Mouse (Mus musculus) stomach, embryonic 14.5 days (tissue): Measurements from ENCODE around the gene Uty. TPM values are rescaled to one million over a fixed set of nuclear protein-coding genes. Genes with fewer than 3 reads are reported as not detected.

Experiments
- ATAC-seq: fragments of 200-750 bp; cut with Nextera tagmentation; 2 replicates; pipeline ENCODE4 v1.8.0; 2017; ENCODE audit warnings: low read depth, moderate TSS enrichment; ENCODE audit not compliant: insufficient number of reproducible peaks, insufficient read depth, low FRiP score
- H3K27ac ChIP-seq: fragments of 300-500 bp; sonication (generic); 2 replicates; pipeline ENCODE4 v1.5.1; 2014; ENCODE audit warnings: mild to moderate bottlenecking, low read length, moderate library complexity, mixed read lengths
- H3K27me3 ChIP-seq: fragments of 300-500 bp; sonication (generic); 2 replicates; pipeline ENCODE4 v1.6.1; 2014; ENCODE audit warnings: low read length, control low read depth, mixed read lengths; ENCODE audit not compliant: control insufficient read depth, insufficient read depth
- H3K36me3 ChIP-seq: fragments of 300-500 bp; sonication (generic); 2 replicates; pipeline ENCODE4 v1.6.1; 2014; ENCODE audit warnings: mild to moderate bottlenecking, control low read depth, low read length, moderate library complexity, mixed read lengths; ENCODE audit not compliant: control insufficient read depth, insufficient read depth
- H3K4me1 ChIP-seq: fragments of 300-500 bp; sonication (generic); 2 replicates; pipeline ENCODE4 v1.6.1; 2014; ENCODE audit warnings: low read length, control low read depth, mixed read lengths; ENCODE audit not compliant: control insufficient read depth, insufficient read depth
- H3K4me2 ChIP-seq: fragments of 300-500 bp; sonication (generic); replicated peaks from 2 replicates; pipeline ENCODE4 v1.6.1; 2014; ENCODE audit warnings: low read depth, low read length, control low read depth
- H3K4me3 ChIP-seq: fragments of 300-500 bp; sonication (generic); 2 replicates; pipeline ENCODE4 v1.5.1; 2014; ENCODE audit warnings: low read depth, low read length, control low read depth
- H3K9ac ChIP-seq: fragments of 300-500 bp; sonication (generic); replicated peaks from 2 replicates; pipeline ENCODE4 v1.6.1; 2014; ENCODE audit warnings: low read depth, mild to moderate bottlenecking, control low read depth, low read length, moderate library complexity, mixed read lengths
- H3K9me3 ChIP-seq: fragments of 300-500 bp; sonication (generic); 2 replicates; pipeline ENCODE4 v1.6.1; 2016; ENCODE audit warnings: low read depth, low read length, control low read depth; ENCODE audit not compliant: control insufficient read depth
- WGBS: fragments of 180-500 bp; shearing (Covaris S2); extraction: QIAGEN DNeasy Blood & Tissue Kit; methylation state at CpG from one replicate; pipeline ENCODE4 v1.1.7; 2014; 5-methylcytosine and 5-hydroxymethylcytosine counted together
- polyA plus RNA-seq: library from polyadenylated mRNA; unstranded; fragments of >200 nt; fragmentation: Nextera tagmentation; extraction: Ambion mirVana; gene quantifications from 2 replicates; pipeline ENCODE4 v1.2.1, GENCODE M21; 2014

Gene Uty
- polyA plus RNA-seq, result 30.2 TPM in 1 of 2 replicates, not detected in the other

DNA sequence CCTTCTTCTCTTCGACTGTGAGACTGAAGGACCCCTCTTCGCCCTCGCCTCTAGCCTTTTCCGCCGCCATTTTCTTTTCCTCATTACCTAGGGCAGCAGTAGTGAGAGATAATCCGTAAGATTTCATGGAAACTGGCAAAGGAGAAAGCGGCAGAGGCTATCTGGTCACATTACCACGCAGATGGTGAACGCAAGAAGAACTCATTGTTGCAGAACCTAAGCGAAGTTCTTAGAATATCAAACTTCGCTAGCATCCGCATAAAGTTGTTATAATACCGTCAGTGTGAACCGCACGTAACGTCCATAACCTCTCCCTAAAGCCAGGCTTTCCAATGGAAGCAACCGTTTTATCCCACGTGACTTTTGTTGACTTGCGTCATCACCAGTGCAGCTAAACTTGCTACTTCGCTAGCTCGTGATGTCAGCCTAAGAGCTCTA is at the start of gene Uty:
Gene Uty (minus strand): TSS at position 334 of the 438 bp plus-strand sequence.
- Histone ChIP-seq H3K4me2 (no peak within 1 kb of the TSS), H3K27me3 (no peaks in the 10 kb centered on the region), H3K27ac (peak within 1 kb of the TSS; percentile 66; the same call in 1 of the 2 replicates), H3K9me3 (no peaks in the 10 kb centered on the region), H3K4me1 (no peaks in the 10 kb centered on the region), H3K4me3 (peak within 1 kb of the TSS; percentile 35), H3K9ac (peak within 1 kb of the TSS; percentile 25; the same call in 1 of the 2 replicates), H3K36me3 (no peaks in the 10 kb centered on the region)
- ATAC-seq, result peak; percentile 96
- WGBS, result 0% methylated on average over 20 of the region's 21 CpGs

DNA sequence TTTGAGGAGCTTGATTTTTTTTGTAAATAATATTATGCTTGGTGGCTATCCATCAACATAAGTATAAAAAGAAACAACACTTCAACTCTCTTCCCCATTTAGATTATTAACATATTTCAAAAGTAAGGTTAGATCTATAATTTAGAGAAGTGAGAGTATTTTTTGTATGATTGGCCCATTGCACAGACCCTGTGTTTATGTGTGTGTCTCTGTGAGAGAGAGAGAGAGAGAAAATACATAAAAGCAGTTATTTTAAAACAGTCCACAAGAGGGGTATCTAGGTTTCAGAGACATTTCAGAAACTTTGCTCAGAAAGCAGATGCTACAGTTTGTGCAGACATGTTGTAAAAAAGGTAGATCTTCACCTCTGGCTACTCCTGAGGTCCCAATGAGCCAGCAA is 48.1 kb upstream of the Uty start:
- no peak for ATAC-seq
- H3K4me1 ChIP-seq, result no peaks in the 10 kb centered on the region
- no peak overlapping the region for H3K27ac ChIP-seq
- H3K4me3 ChIP-seq, result no peak overlapping the region
- no peaks in the 10 kb centered on the region for H3K27me3 ChIP-seq
- H3K9ac ChIP-seq, result no peak overlapping the region
- no peaks in the 10 kb centered on the region for H3K9me3 ChIP-seq
- no peaks in the 10 kb centered on the region for H3K36me3 ChIP-seq
- no peak overlapping the region for H3K4me2 ChIP-seq

DNA sequence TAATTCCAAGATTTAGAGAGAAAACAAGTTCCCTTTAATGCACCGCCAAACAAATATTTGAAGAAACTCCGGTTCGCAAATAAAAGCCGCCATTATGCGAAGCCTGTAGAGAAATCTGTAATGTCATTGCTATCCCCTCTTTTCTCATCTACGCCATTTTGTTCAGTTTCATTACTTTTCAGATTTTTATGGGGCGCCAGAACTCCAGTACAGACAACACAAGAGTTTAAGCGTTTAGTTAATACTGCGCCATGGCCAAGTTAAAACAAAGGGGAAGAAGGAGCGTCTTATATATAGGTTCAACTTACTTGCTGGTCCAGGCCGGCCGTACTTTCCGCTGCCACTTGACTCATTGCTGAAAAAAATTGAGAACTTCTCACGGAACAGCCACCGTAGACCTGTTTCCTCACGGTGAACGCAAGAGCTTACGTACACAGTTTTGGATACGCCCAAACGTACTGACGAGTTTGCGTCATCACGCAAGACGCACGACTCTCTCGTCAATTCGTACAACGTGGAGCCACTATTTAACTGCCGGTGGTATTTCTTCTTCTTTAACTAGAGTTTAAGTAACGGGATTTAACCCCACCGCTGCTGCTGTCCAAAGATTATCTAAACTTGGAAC is 40.7 kb upstream of the Uty start, which contains the start of gene Ddx3y:
Gene Ddx3y (minus strand): TSS at position 459 of the 625 bp plus-strand sequence.
- peak; percentile 92 for ATAC-seq
- 5% methylated on average over 29 of the region's 31 CpGs for WGBS
- no peak within 1 kb of the TSS for H3K4me2 ChIP-seq
- peak within 1 kb of the TSS; percentile 55; the same call in 1 of the 2 replicates for H3K27ac ChIP-seq
- H3K9ac ChIP-seq, result peak within 1 kb of the TSS; percentile 28; the same call in 1 of the 2 replicates
- H3K4me3 ChIP-seq, result peak within 1 kb of the TSS; percentile 35
- no peaks in the 10 kb centered on the region for H3K36me3 ChIP-seq
- H3K9me3 ChIP-seq, result no peaks in the 10 kb centered on the region
- H3K4me1 ChIP-seq, result no peaks in the 10 kb centered on the region
- no peaks in the 10 kb centered on the region for H3K27me3 ChIP-seq

DNA sequence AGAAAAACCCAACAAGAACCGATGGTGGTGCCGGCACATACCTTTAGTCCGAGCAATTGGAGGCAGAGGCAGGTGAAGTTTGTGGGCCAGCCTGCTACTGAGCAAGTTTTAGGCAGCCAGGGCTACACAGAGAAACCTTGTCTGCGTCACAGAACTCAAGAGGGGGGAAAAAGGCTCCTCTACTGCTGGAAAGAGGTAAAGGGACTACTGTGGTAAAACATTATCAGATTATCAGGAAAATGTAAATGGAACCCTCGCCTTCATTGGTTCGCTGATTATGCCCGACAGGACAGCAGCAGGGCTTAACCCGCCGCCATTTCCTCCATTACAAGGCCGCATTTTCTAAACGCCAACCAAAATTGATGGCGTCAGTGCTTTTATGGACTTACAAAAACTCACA is 40.2 kb upstream of the Uty start:
- 2% methylated on average over 11 of the region's 12 CpGs for WGBS
- Histone ChIP-seq H3K27ac (peak overlapping the region; percentile 55; the same call in 1 of the 2 replicates), H3K27me3 (no peaks in the 10 kb centered on the region), H3K4me3 (peak overlapping the region; percentile 35), H3K36me3 (no peaks in the 10 kb centered on the region), H3K9ac (peak overlapping the region; percentile 28; the same call in 1 of the 2 replicates), H3K4me1 (no peaks in the 10 kb centered on the region), H3K9me3 (no peaks in the 10 kb centered on the region), H3K4me2 (no peak overlapping the region)
- no peak for ATAC-seq

DNA sequence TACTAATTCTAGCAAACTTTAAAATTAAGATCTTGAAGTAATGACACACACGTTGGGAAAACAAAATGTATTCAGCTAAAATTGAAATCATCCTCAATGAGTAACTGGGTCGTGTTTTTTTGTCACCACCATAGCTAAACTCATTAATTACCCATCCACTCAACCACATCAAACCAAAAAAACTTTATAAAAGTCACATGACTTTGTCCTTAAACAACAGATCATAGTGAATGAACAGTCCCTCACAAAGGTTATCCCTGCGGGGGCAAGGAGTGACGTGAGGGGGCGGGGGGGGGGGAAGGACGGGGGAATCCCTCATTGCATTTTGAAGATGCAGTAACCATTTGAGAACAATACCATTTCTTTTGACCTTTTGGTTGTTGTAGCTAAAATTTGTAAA is 558 bp upstream of the Uty start:
- Histone ChIP-seq H3K27me3 (no peaks in the 10 kb centered on the region), H3K4me2 (no peak overlapping the region), H3K36me3 (no peaks in the 10 kb centered on the region), H3K4me1 (no peaks in the 10 kb centered on the region), H3K9ac (no peak overlapping the region), H3K4me3 (peak overlapping the region; percentile 35; the same call in 1 of the 2 replicates), H3K9me3 (no peaks in the 10 kb centered on the region), H3K27ac (no peak overlapping the region)
- WGBS, result 44% methylated on average over 3 of the region's 6 CpGs
- ATAC-seq, result no peak

DNA sequence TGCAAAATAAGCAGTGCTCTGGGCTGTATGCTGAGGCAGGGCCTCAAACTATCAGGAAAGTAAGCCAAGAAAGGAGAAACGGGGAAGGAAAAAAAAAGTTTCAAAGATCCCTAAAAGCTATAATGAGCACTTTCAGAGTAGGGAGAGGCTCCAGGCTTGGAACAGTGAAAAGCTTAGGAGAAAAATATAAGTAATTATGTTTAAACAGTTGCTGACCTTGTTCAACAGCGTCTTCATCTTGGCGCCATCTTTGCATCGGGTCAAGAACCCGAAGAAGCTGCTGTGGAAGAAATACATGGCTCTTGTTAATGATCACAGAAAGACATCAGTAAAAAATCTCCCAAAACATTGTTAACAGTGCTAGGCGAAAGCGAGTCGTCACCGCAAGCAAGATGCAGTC is 619 bp downstream of the Uty start:
- 11% methylated on average over 7 of the region's 9 CpGs for WGBS
- ATAC-seq, result no peak
- peak overlapping the region; percentile 25; the same call in 1 of the 2 replicates for H3K9ac ChIP-seq

DNA sequence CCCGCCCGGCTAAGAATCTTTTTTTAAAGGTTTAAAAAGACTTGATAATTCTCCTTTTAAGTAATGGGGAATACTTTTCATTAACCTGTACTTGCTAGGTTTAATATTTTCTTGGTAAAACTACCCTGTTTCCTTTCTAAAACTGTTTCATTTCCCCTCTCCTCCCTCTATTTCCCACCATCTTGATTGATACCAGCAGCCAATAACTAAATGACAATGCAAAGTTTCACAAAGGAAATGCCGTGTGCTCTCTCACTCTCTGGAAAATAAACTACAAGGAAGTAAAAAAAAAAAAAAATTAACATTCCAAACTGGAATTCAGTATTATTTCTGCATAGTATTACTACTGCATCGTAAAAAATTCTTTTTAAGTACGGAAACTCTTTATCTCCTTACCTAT is 1.1 kb downstream of the Uty start:
- Histone ChIP-seq H3K9ac (0 out of 2 replicates have a peak overlapping the region, but pooled peaks have one; percentile 25), H3K27me3 (no peaks in the 10 kb centered on the region), H3K4me2 (no peak overlapping the region), H3K27ac (no peak overlapping the region), H3K9me3 (no peaks in the 10 kb centered on the region), H3K36me3 (no peaks in the 10 kb centered on the region), H3K4me1 (no peaks in the 10 kb centered on the region), H3K4me3 (peak overlapping the region; percentile 35)
- WGBS, result 48% methylated on average over 5 of the region's 5 CpGs
- no peak for ATAC-seq

More for the DNA sequence above, 619 bp downstream of the Uty start:
- no peaks in the 10 kb centered on the region for H3K4me1 ChIP-seq
- H3K9me3 ChIP-seq, result no peaks in the 10 kb centered on the region
- peak overlapping the region; percentile 35 for H3K4me3 ChIP-seq
- no peak overlapping the region for H3K4me2 ChIP-seq
- H3K27ac ChIP-seq, result peak overlapping the region; percentile 66; the same call in 1 of the 2 replicates
- H3K27me3 ChIP-seq, result no peaks in the 10 kb centered on the region
- H3K36me3 ChIP-seq, result no peaks in the 10 kb centered on the region

DNA sequence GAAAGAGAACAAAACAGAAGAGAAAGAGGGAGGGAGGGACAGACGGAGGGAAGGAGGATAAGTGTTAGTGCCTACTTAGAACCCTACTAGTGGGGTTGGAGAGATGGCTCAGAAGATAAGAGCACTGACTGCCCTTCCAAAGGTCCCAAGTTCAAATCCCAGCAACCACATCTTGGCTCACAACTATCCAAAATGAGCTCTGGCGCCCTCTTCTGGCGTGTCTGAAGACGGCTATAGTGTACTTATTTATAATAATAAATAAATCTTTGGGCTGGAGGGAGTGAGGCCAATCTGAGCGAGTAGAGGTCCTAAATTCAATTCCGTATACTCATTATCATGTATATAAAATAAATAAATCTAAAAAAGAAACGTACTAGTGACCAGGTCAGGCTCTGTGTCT is 25.6 kb downstream of the Uty start:
- no peak overlapping the region for H3K4me3 ChIP-seq
- WGBS, result 95% methylated on average over 3 of the region's 7 CpGs

More for the DNA sequence above, 25.6 kb downstream of the Uty start:
- H3K27me3 ChIP-seq, result no peaks in the 10 kb centered on the region
- no peaks in the 10 kb centered on the region for H3K36me3 ChIP-seq
- ATAC-seq, result no peak
- no peaks in the 10 kb centered on the region for H3K9me3 ChIP-seq
- no peak overlapping the region for H3K9ac ChIP-seq
- H3K4me1 ChIP-seq, result no peaks in the 10 kb centered on the region
- no peak overlapping the region for H3K4me2 ChIP-seq
- H3K27ac ChIP-seq, result no peak overlapping the region
